Mouse (Mus musculus): ENCODE measurements around the gene Acot3.
"Not testable (repeated sequence)": the region's sequence is repeated elsewhere in the genome, so short reads cannot be mapped to it uniquely, and the experiment has no call there.

GRCm38 (mm10) chr12:84028328-84028727, 23.6 kb upstream of the Acot3 start:
- TF ChIP-seq GATA1 (IDR thresholded peaks at IDR 0.05; ENCODE audit: borderline replicate concordance, low read length); FLI1 (IDR thresholded peaks at IDR 0.05; ENCODE audit: low read length): not testable (repeated sequence)

Measured in megakaryocyte, embryonic 14.5 days (primary cell).